Comparison of ENCODE assay signal across 18 mouse cellular contexts in genomic region chr3:99030636-99031035, GRCm38 (mm10).
DNase-seq lines count a peak whose midpoint lies in the region; ATAC-seq and TF ChIP-seq lines count a peak whose summit lies in the region.
"Had no signal": no experiment of that assay in that cellular context is flagged by ENCODE, and none has a peak within 500 bp of the region (broad histone marks: within the 10 kb centered on the region; RNA-seq: fewer than 3 reads in every experiment).

No protein-coding gene starts in this region.

- H3K27ac ChIP-seq in midbrain, embryonic 15.5 days, result no peak overlapping the region
- no peak overlapping the region for H3K27ac ChIP-seq in midbrain, embryonic 13.5 days
- H3K27ac ChIP-seq in midbrain, postnatal 0 days (ENCODE audit: low read depth, low read length), result no peak overlapping the region
- no peak overlapping the region for H3K27ac ChIP-seq in forebrain, postnatal 0 days (ENCODE audit: low read depth, low read length)
- H3K27ac ChIP-seq: embryonic facial prominence, embryonic 13.5 days; forebrain, embryonic 12.5 days; gastrocnemius, adult 2 months; hindbrain, embryonic 12.5 days; intestine, embryonic 15.5 days had no signal

- 59% methylated on average over 1 of the region's 1 CpGs for WGBS in midbrain, embryonic 15.5 days
- 62% methylated on average over 1 of the region's 1 CpGs for WGBS in midbrain, embryonic 13.5 days
- WGBS in midbrain, postnatal 0 days, result 44% methylated on average over 1 of the region's 1 CpGs
- WGBS in forebrain, postnatal 0 days, result 53% methylated on average over 1 of the region's 1 CpGs

- DNase-seq in embryo, embryonic 10 days (ENCODE audit: low spot score), result peak; percentile 64
- DNase-seq in embryo, embryonic 11 days, result peak; percentile 29
- no peak for DNase-seq in midbrain, postnatal 0 days (ENCODE audit: low spot score)
- no peak for DNase-seq in forebrain, postnatal 0 days
- DNase-seq in urinary bladder, adult 2 months (ENCODE audit: low spot score), result no peak
- DNase-seq: adrenal gland, adult 8-10 months; adrenal gland, postnatal 36 days; cerebellum, adult 2 months; cerebellum, postnatal 14 days; gastrocnemius, adult 2 months; gastrocnemius, postnatal 25 days had no signal

- no peaks in the 10 kb centered on the region for H3K36me3 ChIP-seq in midbrain, embryonic 15.5 days (replicated peaks)
- no peaks in the 10 kb centered on the region for H3K36me3 ChIP-seq in midbrain, embryonic 13.5 days
- H3K36me3 ChIP-seq in midbrain, postnatal 0 days (ENCODE audit: insufficient read depth, low read length), result no peaks in the 10 kb centered on the region
- no peaks in the 10 kb centered on the region for H3K36me3 ChIP-seq in forebrain, postnatal 0 days (ENCODE audit: insufficient read depth)
- H3K36me3 ChIP-seq: embryonic facial prominence, embryonic 13.5 days; forebrain, embryonic 12.5 days; heart, embryonic 12.5 days; hindbrain, embryonic 12.5 days; intestine, embryonic 15.5 days had no signal

- H3K9ac ChIP-seq in midbrain, embryonic 15.5 days, result no peak overlapping the region
- H3K9ac ChIP-seq in midbrain, embryonic 13.5 days (replicated peaks), result no peak overlapping the region
- H3K9ac ChIP-seq in midbrain, postnatal 0 days (replicated peaks; ENCODE audit: low read length, poor library complexity, severe bottlenecking), result no peak overlapping the region
- H3K9ac ChIP-seq in forebrain, postnatal 0 days, result no peak overlapping the region
- H3K9ac ChIP-seq: embryonic facial prominence, embryonic 13.5 days; forebrain, embryonic 12.5 days; heart, embryonic 12.5 days; hindbrain, embryonic 12.5 days; intestine, embryonic 15.5 days had no signal

- H3K4me2 ChIP-seq in midbrain, embryonic 15.5 days, result no peak overlapping the region
- no peak overlapping the region for H3K4me2 ChIP-seq in midbrain, embryonic 13.5 days (replicated peaks)
- H3K4me2 ChIP-seq in midbrain, postnatal 0 days (ENCODE audit: low read depth, low read length, poor library complexity, severe bottlenecking), result no peak overlapping the region
- no peak overlapping the region for H3K4me2 ChIP-seq in forebrain, postnatal 0 days (ENCODE audit: low read depth)
- H3K4me2 ChIP-seq: embryonic facial prominence, embryonic 13.5 days; forebrain, embryonic 12.5 days; heart, embryonic 12.5 days; hindbrain, embryonic 12.5 days; intestine, embryonic 15.5 days had no signal

- no peak for TF ChIP-seq CTCF in midbrain, postnatal 0 days (IDR thresholded peaks at IDR 0.05)
- TF ChIP-seq CTCF in forebrain, postnatal 0 days (IDR thresholded peaks at IDR 0.05; ENCODE audit: low read depth), result no peak

- peak; percentile 17; the same call in 1 of the 2 replicates for ATAC-seq in midbrain, embryonic 15.5 days (replicated peaks)
- no peak for ATAC-seq in midbrain, embryonic 13.5 days
- peak; percentile 44 for ATAC-seq in midbrain, postnatal 0 days (ENCODE audit: low FRiP score)
- ATAC-seq in forebrain, postnatal 0 days, result no peak
- ATAC-seq: intestine, embryonic 15.5 days had no signal

- no peaks in the 10 kb centered on the region for H3K4me1 ChIP-seq in midbrain, embryonic 15.5 days
- no peaks in the 10 kb centered on the region; the same call in 1 of the 2 replicates for H3K4me1 ChIP-seq in midbrain, embryonic 13.5 days (replicated peaks)
- no peaks in the 10 kb centered on the region for H3K4me1 ChIP-seq in midbrain, postnatal 0 days (ENCODE audit: insufficient read depth, low read length)
- no peaks in the 10 kb centered on the region for H3K4me1 ChIP-seq in forebrain, postnatal 0 days (ENCODE audit: insufficient read depth)
- H3K4me1 ChIP-seq: forebrain, embryonic 12.5 days; heart, embryonic 12.5 days; intestine, embryonic 15.5 days had no signal

- H3K9me3 ChIP-seq in midbrain, embryonic 15.5 days, result no peaks in the 10 kb centered on the region
- no peaks in the 10 kb centered on the region for H3K9me3 ChIP-seq in midbrain, embryonic 13.5 days
- H3K9me3 ChIP-seq in midbrain, postnatal 0 days (ENCODE audit: low read length), result no peaks in the 10 kb centered on the region
- no peaks in the 10 kb centered on the region for H3K9me3 ChIP-seq in forebrain, postnatal 0 days (ENCODE audit: low read length)
- H3K9me3 ChIP-seq: embryonic facial prominence, embryonic 13.5 days; forebrain, embryonic 12.5 days; heart, embryonic 12.5 days; hindbrain, embryonic 12.5 days; intestine, embryonic 15.5 days had no signal

- H3K27me3 ChIP-seq in midbrain, embryonic 15.5 days (replicated peaks), result no peaks in the 10 kb centered on the region
- no peaks in the 10 kb centered on the region for H3K27me3 ChIP-seq in midbrain, embryonic 13.5 days
- H3K27me3 ChIP-seq in midbrain, postnatal 0 days (ENCODE audit: insufficient read depth, low read length), result no peaks in the 10 kb centered on the region
- H3K27me3 ChIP-seq in forebrain, postnatal 0 days (ENCODE audit: insufficient read depth, low read length), result no peaks in the 10 kb centered on the region
- H3K27me3 ChIP-seq: embryonic facial prominence, embryonic 13.5 days; forebrain, embryonic 12.5 days; heart, embryonic 12.5 days; hindbrain, embryonic 12.5 days; intestine, embryonic 15.5 days had no signal

- H3K4me3 ChIP-seq in midbrain, embryonic 15.5 days, result no peak overlapping the region
- H3K4me3 ChIP-seq in midbrain, embryonic 13.5 days (replicated peaks), result no peak overlapping the region
- no peak overlapping the region for H3K4me3 ChIP-seq in midbrain, postnatal 0 days (ENCODE audit: low read depth, low read length)
- no peak overlapping the region for H3K4me3 ChIP-seq in forebrain, postnatal 0 days (ENCODE audit: low read depth, low read length)
- H3K4me3 ChIP-seq: embryonic facial prominence, embryonic 13.5 days; forebrain, embryonic 12.5 days; gastrocnemius, adult 2 months; heart, embryonic 12.5 days; hindbrain, embryonic 12.5 days; intestine, embryonic 15.5 days had no signal

Comparison
In these comparisons a context has a peak if more than half of its experiments do, and no peak if none do; other contexts are left out.
1. ATAC-seq: peak in midbrain, embryonic 15.5 days (single experiment) and midbrain, postnatal 0 days (single experiment); none in midbrain, embryonic 13.5 days (single experiment) and forebrain, postnatal 0 days (single experiment).
2. DNase-seq: peak in embryo, embryonic 10 days (single experiment) and embryo, embryonic 11 days (single experiment); none in midbrain, postnatal 0 days (single experiment), forebrain, postnatal 0 days (single experiment) and urinary bladder, adult 2 months (single experiment).